Mouse (Mus musculus): ENCODE results near the gene Robo4. TPM values are rescaled to one million over a fixed set of nuclear protein-coding genes. Genes with fewer than 3 reads are reported as not detected.
A peak's percentile ranks its signal among the peaks of the same experiment; 100 is the strongest.

Robo4 gene
- total and polyA plus RNA-seq, 2 experiments from 2014 or later, result 3.3 to 9.6 TPM

- DNase-seq, result no peak
- H3K9me3 ChIP-seq (ENCODE audit: low read length), result no peaks in the 10 kb centered on the region
- no peak overlapping the region for H3K27ac ChIP-seq (ENCODE audit: low read depth, low read length)
- 79% methylated on average over 5 of the region's 5 CpGs for WGBS
- H3K4me1 ChIP-seq (ENCODE audit: insufficient read depth), result no peaks in the 10 kb centered on the region
- H3K9ac ChIP-seq, result no peak overlapping the region
- no peak overlapping the region for H3K4me2 ChIP-seq (ENCODE audit: low read depth)
- no peak for ATAC-seq
- H3K4me3 ChIP-seq (ENCODE audit: low read depth, low read length), result no peak overlapping the region
- no peaks in the 10 kb centered on the region for H3K27me3 ChIP-seq (ENCODE audit: insufficient read depth, low read length)
- H3K36me3 ChIP-seq (ENCODE audit: insufficient read depth), result no peaks in the 10 kb centered on the region
- TF ChIP-seq CTCF (IDR thresholded peaks at IDR 0.05; ENCODE audit: low read depth), result no peak
These were observed 26.0 kb upstream of the Robo4 start for GRCm38 (mm10) chr9:37375718-37376117.

DNA sequence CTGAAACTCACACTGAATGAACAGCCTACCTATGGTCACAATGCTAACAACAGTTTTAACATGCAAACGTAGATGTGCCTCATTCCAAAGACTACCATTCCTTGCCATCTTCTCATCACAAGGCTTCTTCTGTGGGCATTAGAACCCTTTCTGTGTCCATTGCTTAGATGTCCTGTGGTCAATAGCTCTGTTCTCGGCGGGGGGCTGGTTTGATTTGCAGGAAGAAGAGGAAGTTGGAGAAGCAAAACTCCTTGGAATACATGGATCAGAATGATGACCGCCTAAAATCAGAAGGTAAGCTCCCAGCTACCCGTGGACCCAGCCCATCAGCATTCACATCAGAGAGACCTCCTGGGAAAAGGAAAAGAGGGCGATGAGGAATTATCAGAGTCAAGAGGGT is 18.5 kb upstream of the Robo4 start:
- H3K36me3 ChIP-seq (ENCODE audit: insufficient read depth), result no peaks in the 10 kb centered on the region
- no peaks in the 10 kb centered on the region for H3K9me3 ChIP-seq (ENCODE audit: low read length)
- H3K27me3 ChIP-seq (ENCODE audit: insufficient read depth, low read length), result no peaks in the 10 kb centered on the region
- H3K4me1 ChIP-seq (ENCODE audit: insufficient read depth), result 0 out of 2 replicates have a peak, but pooled peaks cover 6% of the 10 kb centered on the region
- TF ChIP-seq CTCF (IDR thresholded peaks at IDR 0.05; ENCODE audit: low read depth), result no peak
- WGBS, result 94% methylated on average over 6 of the region's 6 CpGs
- no peak overlapping the region for H3K4me3 ChIP-seq (ENCODE audit: low read depth, low read length)
- H3K4me2 ChIP-seq (ENCODE audit: low read depth), result no peak overlapping the region
- no peak for ATAC-seq
- H3K9ac ChIP-seq, result no peak overlapping the region
- no peak overlapping the region for H3K27ac ChIP-seq (ENCODE audit: low read depth, low read length)
- DNase-seq, result no peak

- Histone ChIP-seq H3K9ac (peak overlapping the region; percentile 77), H3K36me3 (ENCODE audit: insufficient read depth) (no peaks in the 10 kb centered on the region), H3K27ac (ENCODE audit: low read depth, low read length) (peak overlapping the region; percentile 62; the same call in 1 of the 2 replicates), H3K4me1 (ENCODE audit: insufficient read depth) (0 out of 2 replicates have a peak, but pooled peaks cover 6% of the 10 kb centered on the region), H3K9me3 (ENCODE audit: low read length) (no peaks in the 10 kb centered on the region), H3K4me3 (ENCODE audit: low read depth, low read length) (peak overlapping the region; percentile 48), H3K4me2 (ENCODE audit: low read depth) (peak overlapping the region; percentile 78), H3K27me3 (ENCODE audit: insufficient read depth, low read length) (no peaks in the 10 kb centered on the region)
- WGBS, result 7% methylated on average over 53 of the region's 54 CpGs
- DNase-seq (peak; percentile 67), ATAC-seq (peak; percentile 90)
- peak; percentile 54 for TF ChIP-seq CTCF (IDR thresholded peaks at IDR 0.05; ENCODE audit: low read depth)
These were observed 17.2 kb upstream of the Robo4 start for GRCm38 (mm10) chr9:37384284-37385182.

DNA sequence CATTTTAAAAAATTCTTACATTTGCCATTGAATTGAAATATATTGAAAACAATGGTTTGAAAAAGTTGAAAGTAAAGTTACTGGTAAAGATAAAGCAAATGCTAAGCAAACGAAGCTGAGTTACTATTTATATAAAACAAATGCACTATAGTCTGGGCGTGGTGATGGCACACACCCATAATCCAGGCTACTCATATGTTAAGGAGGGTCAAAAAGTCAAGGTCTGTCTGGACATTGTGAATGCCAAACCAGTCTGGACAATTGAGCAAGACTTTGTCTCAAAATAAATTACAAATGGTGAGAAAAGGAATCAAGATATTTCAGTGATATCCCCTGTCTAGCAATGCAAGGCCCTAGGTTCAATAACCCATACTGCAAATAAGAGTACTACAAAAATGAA is 10.8 kb upstream of the Robo4 start:
- Histone ChIP-seq H3K4me1 (ENCODE audit: insufficient read depth) (no peaks in the 10 kb centered on the region; the same call in 1 of the 2 replicates), H3K4me3 (ENCODE audit: low read depth, low read length) (no peak overlapping the region), H3K36me3 (ENCODE audit: insufficient read depth) (no peaks in the 10 kb centered on the region), H3K27ac (ENCODE audit: low read depth, low read length) (no peak overlapping the region), H3K4me2 (ENCODE audit: low read depth) (no peak overlapping the region), H3K9ac (no peak overlapping the region), H3K27me3 (ENCODE audit: insufficient read depth, low read length) (no peaks in the 10 kb centered on the region), H3K9me3 (ENCODE audit: low read length) (no peaks in the 10 kb centered on the region)
- TF ChIP-seq CTCF (IDR thresholded peaks at IDR 0.05; ENCODE audit: low read depth), result no peak
- ATAC-seq (no peak), DNase-seq (no peak)
- WGBS, result 76% methylated on average over 2 of the region's 2 CpGs

DNA sequence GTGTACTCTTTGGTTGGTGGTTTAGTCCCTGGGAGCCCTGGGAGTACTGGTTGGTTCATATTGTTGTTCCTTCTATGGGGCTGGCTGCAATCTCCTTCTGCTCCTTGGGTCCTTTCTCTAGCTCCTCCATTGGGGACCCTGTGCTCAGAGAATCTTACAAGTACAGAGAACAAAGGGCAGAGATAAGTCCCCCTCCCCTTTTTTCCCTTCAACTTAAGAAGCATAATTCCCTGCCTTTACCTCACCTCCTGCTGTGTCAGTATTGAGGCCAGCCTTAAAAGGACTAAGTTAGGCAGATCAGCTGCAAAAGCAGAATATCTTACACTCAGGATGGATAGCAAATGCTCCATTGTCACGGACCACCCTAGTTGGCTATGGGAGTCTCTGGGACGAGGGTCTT is 9.6 kb upstream of the Robo4 start:
- no peaks in the 10 kb centered on the region; the same call in 1 of the 2 replicates for H3K4me1 ChIP-seq (ENCODE audit: insufficient read depth)
- TF ChIP-seq CTCF (IDR thresholded peaks at IDR 0.05; ENCODE audit: low read depth), result no peak
- H3K9ac ChIP-seq, result no peak overlapping the region
- no peaks in the 10 kb centered on the region for H3K27me3 ChIP-seq (ENCODE audit: insufficient read depth, low read length)
- no peaks in the 10 kb centered on the region for H3K36me3 ChIP-seq (ENCODE audit: insufficient read depth)
- no peaks in the 10 kb centered on the region for H3K9me3 ChIP-seq (ENCODE audit: low read length)
- H3K4me3 ChIP-seq (ENCODE audit: low read depth, low read length), result no peak overlapping the region
- no peak for ATAC-seq
- no peak overlapping the region for H3K27ac ChIP-seq (ENCODE audit: low read depth, low read length)
- no peak overlapping the region for H3K4me2 ChIP-seq (ENCODE audit: low read depth)
- DNase-seq, result no peak
- 49% methylated on average over 2 of the region's 2 CpGs for WGBS

- Histone ChIP-seq H3K4me3 (ENCODE audit: low read depth, low read length) (no peak overlapping the region), H3K36me3 (ENCODE audit: insufficient read depth) (no peaks in the 10 kb centered on the region), H3K4me2 (ENCODE audit: low read depth) (no peak overlapping the region), H3K27me3 (ENCODE audit: insufficient read depth, low read length) (no peaks in the 10 kb centered on the region), H3K4me1 (ENCODE audit: insufficient read depth) (no peaks in the 10 kb centered on the region; the same call in 1 of the 2 replicates), H3K9me3 (ENCODE audit: low read length) (no peaks in the 10 kb centered on the region), H3K27ac (ENCODE audit: low read depth, low read length) (no peak overlapping the region), H3K9ac (no peak overlapping the region)
- TF ChIP-seq CTCF (IDR thresholded peaks at IDR 0.05; ENCODE audit: low read depth), result no peak
- ATAC-seq (no peak), DNase-seq (no peak)
- WGBS, result 79% methylated on average over 8 of the region's 8 CpGs
These were observed 8.1 kb upstream of the Robo4 start for GRCm38 (mm10) chr9:37393482-37394131.

DNA sequence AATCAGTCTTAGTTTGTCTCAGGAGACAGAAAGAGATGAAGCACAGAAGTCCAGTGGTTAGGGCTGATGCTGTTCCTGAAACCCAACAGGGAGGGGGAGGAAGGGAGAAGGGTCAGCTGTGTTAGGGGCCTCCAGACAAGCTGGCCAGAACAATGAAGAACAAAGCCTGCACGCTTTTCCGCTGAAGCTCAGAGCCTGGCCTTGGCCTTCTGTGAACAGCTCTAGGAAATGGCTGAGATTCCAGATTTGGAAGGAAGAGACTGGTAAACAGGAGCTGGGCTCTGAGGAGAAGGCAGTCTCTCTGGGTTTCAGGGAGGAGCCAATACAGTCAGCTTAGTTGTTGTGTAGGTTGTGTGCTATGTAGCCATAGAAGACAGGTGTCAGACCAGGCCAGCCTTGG is 1.1 kb upstream of the Robo4 start:
- no peaks in the 10 kb centered on the region for H3K4me1 ChIP-seq (ENCODE audit: insufficient read depth)
- DNase-seq, result no peak
- no peak overlapping the region for H3K4me2 ChIP-seq (ENCODE audit: low read depth)
- TF ChIP-seq CTCF (IDR thresholded peaks at IDR 0.05; ENCODE audit: low read depth), result no peak
- H3K9me3 ChIP-seq (ENCODE audit: low read length), result no peaks in the 10 kb centered on the region
- no peaks in the 10 kb centered on the region for H3K36me3 ChIP-seq (ENCODE audit: insufficient read depth)
- H3K27me3 ChIP-seq (ENCODE audit: insufficient read depth, low read length), result no peaks in the 10 kb centered on the region
- H3K4me3 ChIP-seq (ENCODE audit: low read depth, low read length), result no peak overlapping the region
- 48% methylated on average over 2 of the region's 2 CpGs for WGBS
- no peak overlapping the region for H3K27ac ChIP-seq (ENCODE audit: low read depth, low read length)
- no peak for ATAC-seq
- no peak overlapping the region for H3K9ac ChIP-seq

Data from forebrain, postnatal 0 days (tissue).